Mouse (Mus musculus) natural killer cell, adult 2 months (primary cell): ENCODE data around the gene Hdac11.
A peak's percentile ranks its signal among the peaks of the same experiment; 100 is the strongest.

Experiments used
- DNase-seq, 2 experiments: peaks; one replicate each; pipeline ENCODE4 v3.0.0; 2022; ENCODE audit warnings: low spot score in 2 of 2

The Hdac11 gene

DNA sequence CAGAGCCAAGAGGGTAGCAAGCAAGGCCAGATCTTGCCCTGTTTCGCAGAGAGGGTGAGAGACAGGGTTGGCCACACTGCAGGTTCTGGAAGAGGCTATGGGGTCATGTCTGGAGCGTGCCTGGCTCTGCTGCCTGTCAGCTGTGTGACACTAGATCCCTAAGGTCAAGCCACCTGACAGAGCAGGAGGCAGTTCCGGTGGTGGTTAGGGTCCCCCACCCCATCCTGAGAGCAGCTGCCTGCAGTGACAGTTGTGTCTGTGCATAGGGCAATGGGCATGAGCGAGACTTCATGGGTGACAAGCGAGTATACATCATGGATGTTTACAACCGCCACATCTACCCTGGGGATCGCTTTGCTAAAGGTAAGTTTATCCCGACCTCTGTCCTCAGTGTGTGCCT lies 12.7 kb downstream of the Hdac11 start:
- no peak for DNase-seq

GRCm38 (mm10) chr6:91171396-91171895 lies 15.0 kb downstream of the Hdac11 start:
- no peak for DNase-seq

- no peak for DNase-seq
These were observed 15.9 kb downstream of the Hdac11 start for GRCm38 (mm10) chr6:91172381-91172780.

GRCm38 (mm10) chr6:91173221-91173880 lies 16.9 kb downstream of the Hdac11 start:
- DNase-seq = no peak

DNA sequence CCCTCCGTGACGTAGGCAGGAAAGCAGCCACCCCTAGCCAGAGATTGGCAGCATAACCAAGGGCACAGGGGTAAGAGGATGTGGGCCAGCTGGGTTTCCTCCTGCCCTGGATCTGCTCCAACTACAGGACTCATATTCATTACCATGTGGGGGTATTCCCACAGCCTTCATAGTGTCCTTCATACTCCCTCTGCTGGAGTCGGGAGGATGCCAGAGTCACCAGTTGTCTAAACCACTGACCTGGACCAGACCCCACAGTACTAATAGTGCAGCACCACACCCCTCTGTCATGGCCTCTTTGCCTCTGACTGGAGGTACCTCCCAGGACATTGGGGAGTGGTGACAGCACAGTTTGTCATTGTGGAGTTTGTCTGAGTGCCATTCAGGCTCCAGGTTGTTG lies 17.7 kb downstream of the Hdac11 start:
- DNase-seq = no peak

DNA sequence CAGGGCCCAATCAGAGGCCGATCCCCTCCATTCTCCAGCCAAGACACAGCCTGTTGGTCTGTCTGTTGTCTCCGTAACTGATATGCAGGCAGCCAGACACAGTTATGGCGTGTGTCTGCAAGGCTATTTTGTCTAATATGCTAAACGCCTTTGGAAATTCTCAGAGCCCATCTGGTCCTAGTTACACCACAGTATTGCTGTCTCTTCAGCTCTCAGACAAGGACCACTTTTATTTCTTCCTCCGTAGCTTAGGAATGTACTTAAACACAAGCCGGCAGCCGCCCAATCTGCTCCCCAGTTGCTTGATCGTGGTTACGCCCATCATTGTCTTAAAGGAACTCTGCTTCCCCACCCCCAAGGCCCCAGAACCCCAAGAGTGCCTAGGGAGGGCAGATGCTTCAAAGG lies 24.3 kb downstream of the Hdac11 start:
- DNase-seq = no peak

DNA sequence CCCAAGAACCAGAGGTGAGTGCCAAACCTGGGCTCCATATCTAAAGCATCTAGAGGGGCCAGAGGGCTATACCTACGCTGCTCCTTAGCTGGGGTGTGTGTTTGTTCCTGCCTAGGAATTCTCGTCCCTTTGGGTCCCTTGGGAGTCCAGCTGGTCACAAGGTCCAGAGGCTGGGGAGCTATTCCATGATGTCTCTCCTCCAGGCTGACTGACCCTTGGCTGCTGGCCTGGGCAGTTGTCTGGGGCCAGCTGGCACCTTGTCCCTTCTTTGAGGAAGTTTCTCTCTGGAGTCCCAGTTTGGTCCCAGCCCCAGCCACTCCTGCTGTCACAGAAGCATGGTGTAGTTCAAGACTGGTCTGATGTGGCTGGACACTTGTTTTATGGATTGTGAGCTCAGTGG lies 24.9 kb downstream of the Hdac11 start:
- no peak for DNase-seq

DNA sequence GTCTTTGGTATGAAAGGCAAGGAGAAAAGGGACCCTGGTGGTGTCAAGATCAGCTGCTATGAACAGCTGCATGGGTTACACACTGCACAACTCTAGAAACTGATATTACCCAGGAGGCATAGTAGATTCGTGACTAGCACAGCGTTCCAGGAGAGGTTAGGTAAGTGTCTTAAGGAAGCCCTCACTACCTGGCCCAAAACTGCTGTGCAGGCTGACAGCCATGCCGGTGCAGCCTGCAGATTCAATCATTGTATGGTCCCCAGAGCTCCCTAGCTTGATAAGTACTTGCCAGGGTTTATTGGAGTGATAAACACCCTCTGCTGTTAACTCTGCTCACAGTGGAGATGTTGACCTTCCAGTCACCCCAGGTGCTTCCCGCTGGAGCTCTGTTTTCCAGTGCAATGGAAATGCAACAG lies 25.6 kb downstream of the Hdac11 start:
- no peak for DNase-seq

- DNase-seq = no peak
These were observed 26.6 kb downstream of the Hdac11 start for GRCm38 (mm10) chr6:91183041-91183440.

- no peak for DNase-seq
These were observed 27.5 kb downstream of the Hdac11 start for GRCm38 (mm10) chr6:91183980-91184379.

- DNase-seq = no peak
These were observed 28.3 kb downstream of the Hdac11 start for GRCm38 (mm10) chr6:91184776-91185175.

- DNase-seq = no peak
These were observed 29.0 kb downstream of the Hdac11 start for GRCm38 (mm10) chr6:91185502-91185901.

GRCm38 (mm10) chr6:91186161-91186931 lies 29.9 kb downstream of the Hdac11 start:
- DNase-seq = peak; percentile 11 to 15

GRCm38 (mm10) chr6:91186934-91187333 lies 30.5 kb downstream of the Hdac11 start:
- no peak for DNase-seq

- DNase-seq = no peak
These were observed 31.4 kb downstream of the Hdac11 start for GRCm38 (mm10) chr6:91187871-91188270.

GRCm38 (mm10) chr6:91189971-91190370 lies 33.5 kb downstream of the Hdac11 start:
- no peak for DNase-seq

DNA sequence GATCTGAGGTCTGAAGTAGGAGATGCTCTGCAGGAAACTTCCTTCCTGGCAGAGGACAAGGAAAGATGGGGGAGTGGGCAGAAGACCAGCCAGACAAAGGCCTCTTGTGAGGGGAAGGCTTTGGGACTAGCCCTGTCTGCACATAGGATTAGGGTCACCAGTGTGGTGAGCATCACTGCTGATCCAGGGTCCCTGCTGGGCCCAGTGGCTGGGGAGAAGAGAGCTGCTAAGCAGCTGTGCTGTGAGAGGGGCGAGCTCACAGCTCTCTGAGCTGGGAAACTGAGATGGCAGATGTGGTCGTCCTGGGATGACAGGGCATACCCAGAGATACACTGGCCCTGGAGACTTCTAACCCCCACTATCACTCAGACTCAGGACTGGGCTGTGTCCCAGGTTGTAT lies 35.0 kb downstream of the Hdac11 start:
- DNase-seq = no peak

DNA sequence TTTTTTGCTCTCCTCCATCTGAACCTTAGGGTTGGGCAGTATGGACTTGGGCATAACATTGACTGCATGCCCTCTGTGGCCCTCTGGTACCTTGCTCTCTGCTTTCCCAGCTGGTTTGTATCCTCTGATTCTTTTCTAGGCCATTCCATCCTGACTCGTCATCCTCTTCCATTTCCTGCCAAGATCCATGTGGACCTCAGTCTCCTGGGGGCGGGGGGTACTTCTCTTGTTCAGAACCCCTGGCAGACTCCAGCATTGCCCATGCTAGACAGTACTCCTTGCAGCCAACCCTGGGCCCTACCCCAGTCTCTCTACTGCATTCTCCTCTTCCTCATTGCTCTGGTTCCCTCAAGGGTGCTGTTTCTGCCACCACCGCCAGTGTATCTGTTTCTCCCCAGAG lies 36.0 kb downstream of the Hdac11 start:
- DNase-seq = no peak

DNA sequence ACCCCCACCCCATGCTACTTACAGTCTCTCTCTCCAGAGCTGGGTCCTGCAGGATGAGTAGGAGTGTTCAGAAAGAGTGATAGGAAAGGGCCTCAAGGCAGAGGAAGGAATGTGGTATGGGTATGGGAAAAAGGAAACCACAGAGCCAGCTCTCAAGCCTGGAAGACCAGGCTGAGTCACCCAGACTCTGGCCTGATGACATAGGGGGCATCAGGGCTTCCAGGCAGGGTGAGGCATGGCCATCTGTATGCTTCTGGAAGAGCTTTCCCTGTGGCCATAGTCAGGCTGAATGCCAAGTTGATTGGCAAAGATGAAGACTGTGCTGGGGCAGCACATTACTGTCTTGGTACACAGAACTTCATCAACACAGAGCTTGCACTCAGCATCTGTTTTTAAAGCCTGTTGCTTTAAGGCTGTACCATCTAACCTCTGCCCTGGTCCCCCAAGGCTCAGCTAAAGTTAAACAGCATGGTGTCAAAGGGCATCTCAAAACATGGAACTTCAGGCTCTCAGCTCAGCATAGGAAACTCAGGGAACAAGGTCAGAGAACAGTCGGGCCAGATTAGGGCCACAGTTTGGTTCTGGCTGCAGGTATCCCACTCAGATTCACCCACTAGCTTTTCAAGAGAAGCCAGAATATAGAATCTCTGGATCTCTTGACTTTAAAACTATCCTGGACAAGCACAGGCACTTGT lies 36.5 kb downstream of the Hdac11 start:
- DNase-seq = no peak

DNA sequence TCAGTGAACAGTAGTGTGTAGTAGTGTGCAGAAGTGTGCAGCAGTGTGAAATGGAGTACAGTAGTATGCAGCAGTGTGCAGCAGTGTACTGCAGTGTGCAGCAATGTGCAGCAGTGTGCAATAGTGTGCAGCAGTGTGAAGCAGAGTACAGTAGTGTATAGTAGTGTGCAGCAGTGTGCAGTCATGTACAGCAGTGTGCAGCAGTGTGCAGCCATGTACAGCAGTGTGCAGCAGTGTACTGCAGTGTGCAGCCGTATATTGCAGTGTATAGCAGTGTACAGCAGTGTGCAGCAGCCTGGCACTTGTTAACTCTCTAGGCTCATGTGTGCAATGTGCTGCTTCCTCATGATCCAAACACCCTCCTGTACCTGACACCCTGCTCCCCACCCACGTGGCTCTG lies 42.0 kb downstream of the Hdac11 start:
- no peak for DNase-seq

DNA sequence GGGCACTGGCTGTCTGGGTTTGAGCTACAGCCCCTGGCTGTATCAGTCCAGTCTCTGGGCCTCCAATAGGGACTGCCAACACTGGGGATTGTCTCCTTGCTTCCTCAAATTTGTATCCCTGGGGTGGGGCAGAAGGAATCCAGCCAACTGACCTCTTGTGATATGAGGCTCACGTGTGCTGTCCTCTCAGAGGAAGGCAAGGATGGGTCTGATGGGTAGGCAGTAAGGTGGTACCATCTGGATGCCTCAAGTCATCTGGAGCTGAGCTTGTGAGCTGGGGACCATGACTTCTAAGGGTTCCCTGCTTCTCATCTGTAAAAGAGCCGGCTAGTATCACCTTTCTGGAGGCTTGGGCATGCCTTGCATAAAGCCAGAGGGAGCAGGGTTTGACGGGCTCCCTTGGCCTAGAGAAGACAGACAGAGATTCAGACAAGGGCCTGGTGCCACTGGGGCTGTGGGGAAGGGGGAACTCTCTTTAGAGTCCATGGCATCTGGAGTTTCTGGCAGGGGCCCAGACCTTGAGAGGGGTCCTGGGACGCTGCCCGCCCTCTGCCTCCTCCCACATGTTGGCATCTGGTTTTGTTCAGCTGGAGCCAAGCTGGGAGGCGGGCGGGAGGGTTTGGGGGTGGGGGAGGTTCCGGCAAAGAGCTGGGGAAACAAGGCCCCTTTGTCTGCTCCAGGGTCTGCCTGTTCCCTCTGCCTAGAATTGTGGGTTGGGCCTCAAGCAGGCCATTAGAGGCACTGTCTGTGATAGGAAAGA lies 44.1 kb downstream of the Hdac11 start:
- DNase-seq = no peak

DNA sequence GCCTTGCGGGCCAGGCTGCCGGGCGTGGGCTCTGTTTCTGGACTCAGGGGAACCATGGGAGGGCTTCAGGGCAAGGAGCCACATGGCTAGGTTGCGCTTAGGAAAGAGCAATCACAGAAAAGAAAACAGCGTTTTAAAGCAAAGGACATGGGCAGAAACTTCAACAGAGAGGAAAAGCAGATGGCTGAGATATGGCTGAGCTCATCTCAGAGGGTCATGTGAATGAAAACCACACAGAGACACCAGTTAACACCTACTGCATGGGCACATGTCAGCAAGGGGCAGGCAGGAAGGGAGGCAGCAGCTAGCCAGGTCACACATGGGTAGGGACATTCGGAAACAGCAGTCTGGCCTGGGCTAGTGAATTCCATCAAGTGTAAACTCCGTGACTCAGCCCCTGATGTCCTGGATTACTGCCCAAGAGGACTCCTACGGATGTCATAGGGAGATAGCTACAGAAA lies 45.4 kb downstream of the Hdac11 start:
- no peak for DNase-seq
